9 mouse cellular contexts compared by ENCODE assay signal in genomic region chr12:85032710-85033109, GRCm38 (mm10). TPM values are rescaled to one million over a fixed set of nuclear protein-coding genes. Genes with fewer than 3 reads are reported as not detected.
DNase-seq lines count a peak whose midpoint lies in the region; ATAC-seq and TF ChIP-seq lines count a peak whose summit lies in the region.
"Had no signal": no experiment of that assay in that cellular context is flagged by ENCODE, and none has a peak within 500 bp of the region (broad histone marks: within the 10 kb centered on the region; RNA-seq: fewer than 3 reads in every experiment).

No protein-coding gene starts in this region.

- no peaks in the 10 kb centered on the region for H3K4me1 ChIP-seq in liver, postnatal 0 days (ENCODE audit: insufficient read depth)
- H3K4me1 ChIP-seq: liver, embryonic 15.5 days had no signal

- no peak for TF ChIP-seq EP300 in liver, postnatal 0 days (IDR thresholded peaks at IDR 0.05; ENCODE audit: low read depth)

- peak; percentile 75 for TF ChIP-seq CTCF in layer of hippocampus, adult 2 months (conservative IDR thresholded peaks at IDR 0.05)
- peak; percentile 74 for TF ChIP-seq CTCF in liver, postnatal 0 days (IDR thresholded peaks at IDR 0.05; ENCODE audit: low read depth)

- peaks cover 28% of the 10 kb centered on the region for H3K36me3 ChIP-seq in liver, postnatal 0 days (replicated peaks; ENCODE audit: insufficient read depth, low read length)

- ATAC-seq in liver, postnatal 0 days: no peak
- no peak for ATAC-seq in activated CD4-positive, CD25-positive, alpha-beta regulatory T cell, adult 4 months

- WGBS in liver, postnatal 0 days (ENCODE audit: insufficient replicate concordance): 93% methylated on average over 2 of the region's 2 CpGs

- no peak overlapping the region for H3K4me2 ChIP-seq in liver, postnatal 0 days (ENCODE audit: low read depth, low read length)
- H3K4me2 ChIP-seq: liver, embryonic 15.5 days had no signal

- no peak overlapping the region for H3K4me3 ChIP-seq in layer of hippocampus, adult 2 months
- H3K4me3 ChIP-seq in liver, postnatal 0 days (ENCODE audit: low read depth, low read length): no peak overlapping the region
- H3K4me3 ChIP-seq: liver, embryonic 15.5 days had no signal

- peak; percentile 51 for DNase-seq in adrenal gland, postnatal 10 days
- no peak for DNase-seq in adrenal gland, postnatal 4 days (ENCODE audit: low spot score in 2 of 2)
- DNase-seq in layer of hippocampus, adult 2 months (ENCODE audit: low spot score in 2 of 2): no peak
- DNase-seq in layer of hippocampus, adult 18-20 months (ENCODE audit: low spot score in 2 of 2): no peak
- DNase-seq in adrenal gland, postnatal 36 days: peak; percentile 8 to 29
- peak; percentile 54 for DNase-seq in liver, postnatal 0 days
- DNase-seq in ovary, postnatal 10 days (ENCODE audit: low spot score): no peak

- no peak overlapping the region for H3K27ac ChIP-seq in layer of hippocampus, adult 2 months
- H3K27ac ChIP-seq in liver, postnatal 0 days (ENCODE audit: low read depth): no peak overlapping the region
- H3K27ac ChIP-seq: liver, embryonic 15.5 days had no signal

- no peak overlapping the region for H3K9ac ChIP-seq in liver, postnatal 0 days (replicated peaks)
- H3K9ac ChIP-seq: liver, embryonic 15.5 days had no signal

- H3K27me3 ChIP-seq in liver, postnatal 0 days (ENCODE audit: insufficient read depth, low read length): no peaks in the 10 kb centered on the region
- H3K27me3 ChIP-seq: liver, embryonic 15.5 days had no signal

- H3K9me3 ChIP-seq in liver, postnatal 0 days (ENCODE audit: low read length): no peaks in the 10 kb centered on the region
- H3K9me3 ChIP-seq: liver, embryonic 15.5 days had no signal

RNA-seq across cellular contexts. Expression of gene Ylpm1, which starts 36.6 kb away (rescaled TPM):
- 10 to 100 TPM; 35.3 to 58.0 TPM for total RNA-seq in adrenal gland, postnatal 10 days (2021)
- total RNA-seq in adrenal gland, postnatal 4 days (2021): 10 to 100 TPM; 58.2 to 71.2 TPM
- total RNA-seq in layer of hippocampus, adult 2 months (2021): 100 to 1,000 TPM; 129 to 146 TPM
- total RNA-seq in layer of hippocampus, adult 18-20 months (2021): 100 to 1,000 TPM; 113 to 115 TPM
- 10 to 100 TPM; 48.5 to 52.1 TPM for total RNA-seq in adrenal gland, postnatal 36 days (2021)
- 5.4 and 6.2 TPM in 2 replicates for polyA plus RNA-seq in liver, postnatal 0 days (2015; fragmentation: Nextera tagmentation; extraction: Ambion mirVana)
- polyA plus RNA-seq in activated CD4-positive, CD25-positive, alpha-beta regulatory T cell, adult 4 months (2017; shearing (Covaris generic)): 10 to 100 TPM; 33.4 to 36.1 TPM

Comparison
In these comparisons a context has a peak if more than half of its experiments do, and no peak if none do; other contexts are left out.
1. DNase-seq: peak in adrenal gland, postnatal 10 days (single experiment), adrenal gland, postnatal 36 days (2 of 2) and liver, postnatal 0 days (single experiment); none in adrenal gland, postnatal 4 days (0 of 2), layer of hippocampus, adult 2 months (0 of 2), layer of hippocampus, adult 18-20 months (0 of 2) and ovary, postnatal 10 days (single experiment).